Mouse (Mus musculus) adrenal gland, postnatal 4 days (tissue): ENCODE measurements around the gene Mboat2. TPM values are rescaled to one million over a fixed set of nuclear protein-coding genes. Genes with fewer than 3 reads are reported as not detected.

Experiments used
- DNase-seq, 2 experiments: peaks; one replicate each; pipeline ENCODE4 v3.0.0; 2021 to 2022; ENCODE audit warnings: low spot score in 2 of 2, mixed read lengths in 2 of 2
- total RNA-seq, 2 experiments: library from RNA; stranded (reverse); gene quantifications; 2 replicates each; pipeline ENCODE4 v1.2.3; 2021

Mboat2 gene
- total RNA-seq, 2 experiments from 2014 or later = 25.9 to 27.1 TPM

- DNase-seq = no peak
Measured at GRCm38 (mm10) chr12:24859357-24859756, 28.7 kb downstream of the Mboat2 start.

GRCm38 (mm10) chr12:24860436-24860835, 29.8 kb downstream of the Mboat2 start:
- DNase-seq = no peak

- DNase-seq = no peak
Measured at GRCm38 (mm10) chr12:24863762-24864161, 33.1 kb downstream of the Mboat2 start.

GRCm38 (mm10) chr12:24866645-24867044, 36.0 kb downstream of the Mboat2 start:
- DNase-seq = no peak

- DNase-seq = no peak
Measured at GRCm38 (mm10) chr12:24868694-24869093, 38.0 kb downstream of the Mboat2 start.

GRCm38 (mm10) chr12:24869231-24869630, 38.6 kb downstream of the Mboat2 start:
- DNase-seq = no peak

GRCm38 (mm10) chr12:24870901-24871300, 40.2 kb downstream of the Mboat2 start:
- no peak for DNase-seq

- DNase-seq = no peak
Measured at GRCm38 (mm10) chr12:24872264-24872663, 41.6 kb downstream of the Mboat2 start.

- DNase-seq = no peak
Measured at GRCm38 (mm10) chr12:24872689-24873088, 42.0 kb downstream of the Mboat2 start.

GRCm38 (mm10) chr12:24875908-24876307, 45.2 kb downstream of the Mboat2 start:
- DNase-seq = no peak

- no peak for DNase-seq
Measured at GRCm38 (mm10) chr12:24877231-24877630, 46.6 kb downstream of the Mboat2 start.

- no peak for DNase-seq
Measured at GRCm38 (mm10) chr12:24878090-24878489, 47.4 kb downstream of the Mboat2 start.

- DNase-seq = no peak
Measured at GRCm38 (mm10) chr12:24878735-24879362, 48.2 kb downstream of the Mboat2 start.

GRCm38 (mm10) chr12:24879613-24880029, 48.9 kb downstream of the Mboat2 start:
- DNase-seq = no peak

GRCm38 (mm10) chr12:24883279-24883678, 52.6 kb downstream of the Mboat2 start:
- DNase-seq = no peak

- DNase-seq = no peak
Measured at GRCm38 (mm10) chr12:24886800-24887199, 56.1 kb downstream of the Mboat2 start.

- no peak for DNase-seq
Measured at GRCm38 (mm10) chr12:24889371-24890051, 58.8 kb downstream of the Mboat2 start.

GRCm38 (mm10) chr12:24890158-24890557, 59.5 kb downstream of the Mboat2 start:
- DNase-seq = no peak

- DNase-seq = no peak
Measured at GRCm38 (mm10) chr12:24890684-24891459, 60.2 kb downstream of the Mboat2 start.

- no peak for DNase-seq
Measured at GRCm38 (mm10) chr12:24892536-24892935, 61.9 kb downstream of the Mboat2 start.

GRCm38 (mm10) chr12:24893777-24894468, 63.2 kb downstream of the Mboat2 start:
- peak in 1 of 2 experiments; percentile 9 for DNase-seq
